In the genomic region with DNA sequence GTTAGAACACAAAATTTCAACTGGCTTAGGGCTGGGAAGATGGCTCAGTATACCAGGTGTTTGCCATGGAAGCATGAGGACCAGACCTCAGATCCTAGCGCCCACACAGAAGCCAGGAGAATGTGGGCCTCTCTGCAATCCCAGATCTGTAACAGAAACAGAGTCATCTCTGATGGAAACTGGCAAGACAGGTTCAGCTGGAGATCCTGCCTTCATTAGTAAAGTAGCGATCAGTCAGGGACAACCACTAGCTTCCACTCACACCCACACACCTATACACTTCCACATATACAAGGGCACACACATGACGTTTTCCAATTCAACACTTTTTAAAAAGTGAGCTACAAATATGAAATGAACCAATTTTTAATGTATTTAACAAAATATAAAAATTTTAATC, we compare ENCODE assay signal across 20 mouse cellular contexts.
"Had no signal": no experiment of that assay in that cellular context is flagged by ENCODE, and none has a peak within 500 bp of the region (broad histone marks: within the 10 kb centered on the region; RNA-seq: fewer than 3 reads in every experiment).

No protein-coding gene starts in this region.

- H3K4me3 ChIP-seq: midbrain, embryonic 10.5 days; midbrain, embryonic 12.5 days; myocyte; neural tube, embryonic 13.5 days; neural tube, embryonic 15.5 days had no signal

- ATAC-seq: midbrain, embryonic 16.5 days had no signal

- H3K27ac ChIP-seq: liver, embryonic 14.5 days; midbrain, embryonic 10.5 days; midbrain, embryonic 12.5 days; neural tube, embryonic 13.5 days; neural tube, embryonic 15.5 days had no signal

- H3K27me3 ChIP-seq: midbrain, embryonic 12.5 days; neural tube, embryonic 13.5 days; neural tube, embryonic 15.5 days had no signal

- H3K9me3 ChIP-seq: midbrain, embryonic 10.5 days; midbrain, embryonic 12.5 days; neural tube, embryonic 13.5 days; neural tube, embryonic 15.5 days had no signal

- H3K36me3 ChIP-seq: midbrain, embryonic 10.5 days; midbrain, embryonic 12.5 days; neural tube, embryonic 13.5 days; neural tube, embryonic 15.5 days had no signal

- DNase-seq: lung, adult 18-20 months; lung, embryonic 14.5 days; lung, postnatal 10 days; lung, postnatal 4 days; midbrain, embryonic 14.5 days; retina, postnatal 1 day; right cerebral cortex, adult 18-20 months; right cerebral cortex, postnatal 25 days; right cerebral cortex, postnatal 4 days; spleen, adult 18-20 months; thymus, adult 18-20 months; thymus, postnatal 14 days; thymus, postnatal 36 days had no signal

- H3K9ac ChIP-seq: liver, embryonic 14.5 days; lung, embryonic 14.5 days; midbrain, embryonic 12.5 days; neural tube, embryonic 13.5 days; neural tube, embryonic 15.5 days had no signal

- H3K4me1 ChIP-seq: midbrain, embryonic 10.5 days had no signal

- H3K4me2 ChIP-seq: lung, embryonic 14.5 days; midbrain, embryonic 12.5 days; neural tube, embryonic 13.5 days; neural tube, embryonic 15.5 days had no signal
